Comparison of ENCODE assay signal across 9 mouse cellular contexts in genomic region chr9:102306645-102307415, GRCm38 (mm10). TPM values are rescaled to one million over a fixed set of nuclear protein-coding genes. Genes with fewer than 3 reads are reported as not detected.
A peak's percentile ranks its signal among the peaks of the same experiment; 100 is the strongest.
DNase-seq lines count a peak whose midpoint lies in the region; ATAC-seq and TF ChIP-seq lines count a peak whose summit lies in the region.
"Had no signal": no experiment of that assay in that cellular context is flagged by ENCODE, and none has a peak within 500 bp of the region (broad histone marks: within the 10 kb centered on the region; RNA-seq: fewer than 3 reads in every experiment).

No protein-coding gene starts in this region.

- peaks cover 5% of the 10 kb centered on the region; the same call in 1 of the 2 replicates for H3K9me3 ChIP-seq in kidney, embryonic 16.5 days (ENCODE audit: low read length)
- no peaks in the 10 kb centered on the region for H3K9me3 ChIP-seq in liver, postnatal 0 days (ENCODE audit: low read length)

- H3K36me3 ChIP-seq in kidney, embryonic 16.5 days (ENCODE audit: insufficient read depth, low read length): no peaks in the 10 kb centered on the region
- no peaks in the 10 kb centered on the region for H3K36me3 ChIP-seq in liver, postnatal 0 days (replicated peaks; ENCODE audit: insufficient read depth, low read length)

- no peak overlapping the region for H3K9ac ChIP-seq in kidney, embryonic 16.5 days (replicated peaks; ENCODE audit: low read length)
- H3K9ac ChIP-seq in liver, postnatal 0 days (replicated peaks): no peak overlapping the region

- peak overlapping the region; percentile 67 for H3K27ac ChIP-seq in kidney, embryonic 16.5 days (ENCODE audit: low read length)
- H3K27ac ChIP-seq in liver, postnatal 0 days (ENCODE audit: low read depth): no peak overlapping the region

- H3K4me3 ChIP-seq in kidney, embryonic 16.5 days (ENCODE audit: low read length): no peak overlapping the region
- no peak overlapping the region for H3K4me3 ChIP-seq in liver, postnatal 0 days (ENCODE audit: low read depth, low read length)

- TF ChIP-seq EP300 in liver, postnatal 0 days (IDR thresholded peaks at IDR 0.05; ENCODE audit: low read depth): no peak

- H3K27me3 ChIP-seq in kidney, embryonic 16.5 days (ENCODE audit: insufficient read depth, low read length): no peaks in the 10 kb centered on the region
- H3K27me3 ChIP-seq in liver, postnatal 0 days (ENCODE audit: insufficient read depth, low read length): no peaks in the 10 kb centered on the region

- TF ChIP-seq CTCF in liver, postnatal 0 days (IDR thresholded peaks at IDR 0.05; ENCODE audit: low read depth): no peak

- H3K4me1 ChIP-seq in kidney, embryonic 16.5 days (ENCODE audit: insufficient read depth, low read length): no peaks in the 10 kb centered on the region
- H3K4me1 ChIP-seq in liver, postnatal 0 days (ENCODE audit: insufficient read depth): no peaks in the 10 kb centered on the region

- peak; percentile 11 for DNase-seq in gastrocnemius, adult 18-20 months (ENCODE audit: low spot score)
- DNase-seq in gastrocnemius, postnatal 10 days: no peak
- DNase-seq in right cerebral cortex, adult 18-20 months: peak; percentile 17
- no peak for DNase-seq in right cerebral cortex, postnatal 36 days (ENCODE audit: low spot score in 2 of 2)
- DNase-seq in yolk sac, embryonic 10.5 days (ENCODE audit: low spot score): no peak
- DNase-seq in spleen, postnatal 14 days (ENCODE audit: low spot score in 2 of 2): no peak
- no peak for DNase-seq in liver, postnatal 0 days

- 94% methylated on average over 1 of the region's 1 CpGs for WGBS in kidney, embryonic 16.5 days
- 60% methylated on average over 1 of the region's 1 CpGs for WGBS in liver, postnatal 0 days (ENCODE audit: insufficient replicate concordance)

- ATAC-seq in kidney, embryonic 16.5 days (ENCODE audit: low FRiP score, low TSS enrichment): peak; percentile 81
- ATAC-seq in liver, postnatal 0 days: no peak

- H3K4me2 ChIP-seq in kidney, embryonic 16.5 days (replicated peaks; ENCODE audit: low read depth, low read length): no peak overlapping the region
- H3K4me2 ChIP-seq in liver, postnatal 0 days (ENCODE audit: low read depth, low read length): no peak overlapping the region

RNA-seq across cellular contexts. Expression of gene Ephb1, which starts 47.7 kb away (rescaled TPM):
- total RNA-seq in gastrocnemius, adult 18-20 months (2021): under 1 TPM; 0.66 to 0.78 TPM
- total RNA-seq in gastrocnemius, postnatal 10 days (2021): 1 to 10 TPM; 4.7 to 5.7 TPM
- polyA plus RNA-seq in kidney, embryonic 16.5 days (2015; fragmentation: Nextera tagmentation; extraction: Ambion mirVana): 4.1 and 4.4 TPM in 2 replicates
- polyA plus RNA-seq in liver, postnatal 0 days (2015; fragmentation: Nextera tagmentation; extraction: Ambion mirVana): 0.24 and 0.28 TPM in 2 replicates
- total RNA-seq: hematopoietic stem cell, adult 5-6 weeks had no signal

Comparison
In these comparisons a context has a peak if more than half of its experiments do, and no peak if none do; other contexts are left out.
1. DNase-seq: peak in gastrocnemius, adult 18-20 months (single experiment) and right cerebral cortex, adult 18-20 months (single experiment); none in gastrocnemius, postnatal 10 days (single experiment), right cerebral cortex, postnatal 36 days (0 of 2), yolk sac, embryonic 10.5 days (single experiment), spleen, postnatal 14 days (0 of 2) and liver, postnatal 0 days (single experiment).